ENCODE assay signal across 10 mouse cellular contexts in the genomic region with DNA sequence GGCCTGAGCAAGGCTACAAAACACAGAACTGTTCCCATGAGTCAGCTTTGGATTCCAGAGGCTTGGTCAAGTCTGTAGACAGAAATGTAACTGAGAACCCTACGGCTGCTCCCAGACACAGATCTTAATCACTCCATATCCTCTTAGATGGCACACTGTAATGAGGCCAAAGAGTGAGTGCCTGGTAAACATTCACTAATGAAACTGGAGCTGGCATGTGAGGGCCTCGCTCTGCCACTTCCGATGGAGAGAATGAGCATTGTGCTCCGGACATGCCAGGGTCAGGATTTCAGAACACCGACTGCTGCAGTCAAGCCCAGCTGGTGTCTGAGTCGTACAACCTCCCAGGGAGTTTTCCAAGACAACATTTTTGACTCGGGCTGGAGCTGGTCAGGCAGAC. TPM values are rescaled to one million over a fixed set of nuclear protein-coding genes. Genes with fewer than 3 reads are reported as not detected.
DNase-seq lines count a peak whose midpoint lies in the region; ATAC-seq and TF ChIP-seq lines count a peak whose summit lies in the region.
"Had no signal": no experiment of that assay in that cellular context is flagged by ENCODE, and none has a peak within 500 bp of the region (broad histone marks: within the 10 kb centered on the region; RNA-seq: fewer than 3 reads in every experiment).

No protein-coding gene starts in this region.

- H3K4me2 ChIP-seq in heart, embryonic 12.5 days, result no peak overlapping the region
- H3K4me2 ChIP-seq in stomach, embryonic 16.5 days (ENCODE audit: low read depth, low read length), result no peak overlapping the region

- no peak overlapping the region for H3K9ac ChIP-seq in heart, embryonic 12.5 days
- H3K9ac ChIP-seq in stomach, embryonic 16.5 days (ENCODE audit: low read length), result no peak overlapping the region

- H3K4me3 ChIP-seq in heart, embryonic 12.5 days, result no peak overlapping the region
- no peak overlapping the region for H3K4me3 ChIP-seq in embryonic fibroblast, embryonic 13.5 days (ENCODE audit: insufficient read depth, low read length)
- no peak overlapping the region for H3K4me3 ChIP-seq in stomach, embryonic 16.5 days (replicated peaks; ENCODE audit: low read length)

- ATAC-seq in heart, embryonic 12.5 days (ENCODE audit: insufficient number of reproducible peaks, low FRiP score), result no peak
- ATAC-seq in stomach, embryonic 16.5 days (ENCODE audit: insufficient read depth, low FRiP score), result peak; percentile 33; the same call in 1 of the 2 replicates

- no peaks in the 10 kb centered on the region for H3K9me3 ChIP-seq in heart, embryonic 12.5 days (replicated peaks)
- no peaks in the 10 kb centered on the region for H3K9me3 ChIP-seq in stomach, embryonic 16.5 days (replicated peaks; ENCODE audit: control insufficient read depth, low read length)

- H3K4me1 ChIP-seq in heart, embryonic 12.5 days (replicated peaks), result peaks cover 13% of the 10 kb centered on the region; the same call in 1 of the 2 replicates
- H3K4me1 ChIP-seq in embryonic fibroblast, embryonic 13.5 days (ENCODE audit: control insufficient read depth, insufficient read depth, low read length), result peaks cover 5% of the 10 kb centered on the region
- H3K4me1 ChIP-seq in stomach, embryonic 16.5 days (ENCODE audit: control insufficient read depth, insufficient read depth, low read length), result peaks cover 14% of the 10 kb centered on the region

- peak overlapping the region; percentile 17; the same call in 1 of the 2 replicates for H3K27ac ChIP-seq in heart, embryonic 12.5 days (ENCODE audit: poor library complexity, severe bottlenecking)
- H3K27ac ChIP-seq in embryonic fibroblast, embryonic 13.5 days (ENCODE audit: insufficient read depth, low read length), result peak overlapping the region; percentile 58
- H3K27ac ChIP-seq in stomach, embryonic 16.5 days (ENCODE audit: low read length), result peak overlapping the region; percentile 43

- DNase-seq in heart, adult 11 months, result no peak
- DNase-seq in kidney, postnatal 4 days, result peak; percentile 41 to 67
- DNase-seq in gastrocnemius, postnatal 10 days, result no peak
- DNase-seq in ovary, adult 18-20 months (ENCODE audit: low spot score), result no peak
- DNase-seq in cerebellum, adult 9-10 months, result no peak
- DNase-seq: adrenal gland, postnatal 36 days had no signal

- TF ChIP-seq CTCF in embryonic fibroblast, embryonic 13.5 days (IDR thresholded peaks at IDR 0.05; ENCODE audit: borderline replicate concordance, insufficient read depth, low read length), result no peak

- WGBS in heart, embryonic 12.5 days, result 67% methylated on average over 7 of the region's 7 CpGs
- WGBS in stomach, embryonic 16.5 days, result 29% methylated on average over 7 of the region's 7 CpGs

- no peak for TF ChIP-seq POLR2A in embryonic fibroblast, embryonic 13.5 days (IDR thresholded peaks at IDR 0.05; ENCODE audit: low read depth, low read length)

- H3K27me3 ChIP-seq in heart, embryonic 12.5 days (replicated peaks), result no peaks in the 10 kb centered on the region
- H3K27me3 ChIP-seq in stomach, embryonic 16.5 days (ENCODE audit: control insufficient read depth, insufficient read depth, low read length), result no peaks in the 10 kb centered on the region
- H3K27me3 ChIP-seq: CH12.LX had no signal

- peaks cover 33% of the 10 kb centered on the region for H3K36me3 ChIP-seq in heart, embryonic 12.5 days
- H3K36me3 ChIP-seq in stomach, embryonic 16.5 days (ENCODE audit: control insufficient read depth, insufficient read depth, low read length), result peaks cover 7% of the 10 kb centered on the region; the same call in 1 of the 2 replicates

RNA-seq across cellular contexts. Expression of gene Rflnb, which starts 32.4 kb away (rescaled TPM):
- polyA plus RNA-seq in heart, embryonic 12.5 days (2016; fragmentation: Nextera tagmentation; extraction: Ambion mirVana), result 10.3 and 11.8 TPM in 2 replicates
- polyA plus RNA-seq in embryonic fibroblast, embryonic 13.5 days (2011; ENCODE audit: insufficient read length, low read depth, missing spikeins), result 67.5 and 82.6 TPM in 2 replicates
- polyA plus RNA-seq in stomach, embryonic 16.5 days (2015; fragmentation: Nextera tagmentation; extraction: Ambion mirVana), result 47.8 and 55.3 TPM in 2 replicates
- total RNA-seq in gastrocnemius, postnatal 10 days (2021), result 10 to 100 TPM; 58.8 to 66.8 TPM

Comparison
In these comparisons a context has a peak if more than half of its experiments do, and no peak if none do; other contexts are left out.
1. DNase-seq: peak in kidney, postnatal 4 days (2 of 2); none in heart, adult 11 months (single experiment), gastrocnemius, postnatal 10 days (single experiment), ovary, adult 18-20 months (single experiment) and cerebellum, adult 9-10 months (single experiment).
2. Peak in every context shown above with its lines, with median percentiles within 50 percentile points of each other: H3K27ac ChIP-seq.